Mouse (Mus musculus): ENCODE data around the gene Sord.

DNA sequence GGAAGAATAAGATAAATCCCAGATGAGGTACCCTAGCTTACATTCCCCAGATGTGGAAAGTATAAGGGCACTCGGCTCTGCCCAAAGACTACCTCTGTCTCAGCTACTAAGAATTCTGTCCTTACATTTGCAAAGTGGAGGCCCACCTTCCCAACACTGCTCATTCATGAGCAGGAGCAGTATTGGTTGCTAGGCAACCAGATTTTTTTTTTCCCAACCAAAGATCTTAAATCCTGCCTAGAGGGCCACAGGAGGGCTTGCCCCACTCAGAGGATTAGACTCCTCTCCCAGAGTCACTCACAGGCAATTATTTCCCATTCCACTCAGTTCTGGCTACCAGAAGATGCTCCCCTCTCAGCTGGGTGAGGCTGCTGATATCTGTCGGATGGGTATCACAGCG lies 30.1 kb downstream of the Sord start:
- TF ChIP-seq CTCF (IDR thresholded peaks at IDR 0.05; ENCODE audit: control insufficient read depth, insufficient read depth, insufficient read length) (no peak), MYOG (IDR thresholded peaks at IDR 0.05; ENCODE audit: control insufficient read depth, extremely low read depth, insufficient read length) (no peak), USF1 (IDR thresholded peaks at IDR 0.05; ENCODE audit: low read depth) (no peak), MAX (IDR thresholded peaks at IDR 0.05) (no peak), CEBPB (IDR thresholded peaks at IDR 0.05; ENCODE audit: low read depth) (no peak), MYOD1 (IDR thresholded peaks at IDR 0.05; ENCODE audit: control insufficient read depth, insufficient read length, low read depth) (no peak), FOSL1 (IDR thresholded peaks at IDR 0.05; ENCODE audit: insufficient read depth, low read length, poor library complexity, severe bottlenecking) (no peak)
